Mouse (Mus musculus): ENCODE measurements around the gene BC051665.

BC051665 gene

DNA sequence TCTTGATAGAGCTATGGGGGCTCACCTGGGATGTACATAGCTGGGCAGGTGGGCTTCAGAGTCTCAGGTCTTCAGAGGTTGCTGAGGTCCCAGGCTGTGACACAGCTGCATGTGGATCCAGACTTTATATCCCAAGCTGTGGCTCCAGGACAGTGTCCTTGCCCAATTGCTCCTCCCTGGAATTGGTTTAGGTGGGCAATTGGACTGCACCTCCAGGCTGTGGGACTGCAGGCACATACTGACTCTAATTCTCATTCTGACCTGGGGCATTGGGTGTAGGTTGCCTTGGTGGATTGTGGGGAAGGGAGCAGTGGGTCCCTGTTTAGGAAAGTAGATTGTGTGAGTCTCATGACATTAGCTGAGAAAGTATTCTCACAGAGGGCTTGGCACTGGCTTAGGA lies at the start of gene BC051665:
Gene BC051665 (minus strand): TSS at position 101 of the 400 bp plus-strand sequence.
- DNase-seq (ENCODE audit: low read depth, low spot score): no peak
- Histone ChIP-seq H3K27me3 (ENCODE audit: control insufficient read depth, insufficient read depth, low read length, poor library complexity, severe bottlenecking) (no peaks in the 10 kb centered on the region), H3K36me3 (ENCODE audit: control insufficient read depth, insufficient read depth, low read length, poor library complexity, severe bottlenecking) (no peaks in the 10 kb centered on the region)

DNA sequence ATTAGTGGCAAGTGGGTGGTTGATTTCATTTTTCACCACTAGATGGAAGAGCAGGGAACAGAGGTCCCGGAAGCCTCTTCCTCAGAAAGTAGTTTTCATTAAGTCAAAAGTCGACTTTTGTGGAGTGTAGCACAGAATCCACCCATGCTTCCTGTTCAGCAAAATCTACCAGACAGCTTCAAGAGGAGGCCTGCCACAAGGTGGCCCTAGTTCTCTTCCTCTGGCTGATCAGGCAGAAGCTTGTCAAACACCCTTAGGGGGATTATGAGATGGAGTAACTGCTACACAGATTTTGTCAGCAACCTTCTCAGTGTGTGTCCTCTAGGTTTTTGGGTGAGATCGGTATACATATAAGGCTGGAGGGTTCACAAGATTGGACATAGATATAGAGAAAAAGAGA lies 39.9 kb upstream of the BC051665 start:
- H3K27me3 ChIP-seq (ENCODE audit: control insufficient read depth, insufficient read depth, low read length, poor library complexity, severe bottlenecking): no peaks in the 10 kb centered on the region
- H3K36me3 ChIP-seq (ENCODE audit: control insufficient read depth, insufficient read depth, low read length, poor library complexity, severe bottlenecking): no peaks in the 10 kb centered on the region
- no peak for DNase-seq (ENCODE audit: low read depth, low spot score)

DNA sequence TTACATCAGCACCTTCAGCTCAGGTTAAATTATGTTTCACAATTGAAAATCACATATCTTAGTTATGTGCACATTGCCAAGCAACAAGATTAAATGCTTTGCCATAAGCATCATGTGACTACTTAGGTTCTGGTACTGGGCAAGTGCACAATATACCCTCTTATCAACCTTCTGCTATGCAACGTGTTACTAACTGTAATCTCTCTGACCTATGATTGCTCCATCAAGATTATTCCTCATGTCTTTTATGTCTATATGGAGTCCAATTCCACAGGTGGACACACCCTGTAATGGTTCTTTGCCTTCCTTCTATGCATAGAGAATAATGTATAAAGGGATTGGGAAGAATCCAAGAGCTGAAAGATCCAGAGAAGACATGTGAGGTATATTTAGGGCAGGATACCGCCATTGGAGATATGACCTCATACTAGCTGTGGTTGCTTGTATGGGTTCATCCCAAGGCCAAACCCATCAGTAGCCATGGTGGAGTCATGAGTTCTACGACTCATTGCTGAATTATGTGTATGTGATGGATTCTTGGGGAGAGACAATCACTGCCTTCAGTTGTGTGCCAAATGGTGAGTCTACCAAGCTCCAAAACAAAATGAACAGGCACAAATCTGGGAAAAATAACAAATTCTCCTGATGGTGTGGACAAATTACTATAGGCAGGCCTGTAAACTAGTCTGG lies 34.5 kb upstream of the BC051665 start:
- H3K27me3 ChIP-seq (ENCODE audit: control insufficient read depth, insufficient read depth, low read length, poor library complexity, severe bottlenecking): no peaks in the 10 kb centered on the region
- DNase-seq (ENCODE audit: low read depth, low spot score): no peak

DNA sequence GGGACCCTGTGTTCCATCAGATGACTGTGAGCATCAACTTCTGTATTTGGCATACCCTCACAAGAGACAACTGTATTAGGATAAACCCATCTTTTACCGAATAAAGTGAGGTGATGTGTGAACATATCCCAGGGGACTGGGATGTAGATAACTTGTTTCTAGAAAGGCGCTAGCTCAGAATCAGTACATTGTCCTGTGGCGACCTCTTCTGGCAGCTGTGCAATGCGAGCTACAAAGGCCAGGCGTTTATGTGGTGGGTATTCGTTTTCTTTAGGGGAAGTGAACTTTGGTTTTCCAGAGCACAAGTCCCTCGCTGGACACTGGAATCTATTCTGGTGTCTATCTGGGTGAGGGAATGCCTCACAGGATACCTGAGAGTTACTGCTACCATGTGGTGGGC lies 33.3 kb upstream of the BC051665 start:
- Histone ChIP-seq H3K27me3 (ENCODE audit: control insufficient read depth, insufficient read depth, low read length, poor library complexity, severe bottlenecking) (no peaks in the 10 kb centered on the region), H3K36me3 (ENCODE audit: control insufficient read depth, insufficient read depth, low read length, poor library complexity, severe bottlenecking) (no peaks in the 10 kb centered on the region)
- DNase-seq (ENCODE audit: low read depth, low spot score): no peak

More for the DNA sequence above, 34.5 kb upstream of the BC051665 start:
- H3K36me3 ChIP-seq (ENCODE audit: control insufficient read depth, insufficient read depth, low read length, poor library complexity, severe bottlenecking): no peaks in the 10 kb centered on the region

GRCm38 (mm10) chr13:60813722-60814121 lies 27.6 kb upstream of the BC051665 start:
- no peaks in the 10 kb centered on the region for H3K36me3 ChIP-seq (ENCODE audit: control insufficient read depth, insufficient read depth, low read length, poor library complexity, severe bottlenecking)
- H3K27me3 ChIP-seq (ENCODE audit: control insufficient read depth, insufficient read depth, low read length, poor library complexity, severe bottlenecking): no peaks in the 10 kb centered on the region
- DNase-seq (ENCODE audit: low read depth, low spot score): no peak

GRCm38 (mm10) chr13:60812768-60813167 lies 26.6 kb upstream of the BC051665 start:
- Histone ChIP-seq H3K36me3 (ENCODE audit: control insufficient read depth, insufficient read depth, low read length, poor library complexity, severe bottlenecking) (no peaks in the 10 kb centered on the region), H3K27me3 (ENCODE audit: control insufficient read depth, insufficient read depth, low read length, poor library complexity, severe bottlenecking) (no peaks in the 10 kb centered on the region)
- DNase-seq (ENCODE audit: low read depth, low spot score): no peak

GRCm38 (mm10) chr13:60809690-60810089 lies 23.5 kb upstream of the BC051665 start:
- Histone ChIP-seq H3K36me3 (ENCODE audit: control insufficient read depth, insufficient read depth, low read length, poor library complexity, severe bottlenecking) (no peaks in the 10 kb centered on the region), H3K27me3 (ENCODE audit: control insufficient read depth, insufficient read depth, low read length, poor library complexity, severe bottlenecking) (no peaks in the 10 kb centered on the region)
- DNase-seq (ENCODE audit: low read depth, low spot score): no peak

GRCm38 (mm10) chr13:60802749-60803148 lies 16.6 kb upstream of the BC051665 start, which contains the start of gene Ctsll3:
Ctsll3 (minus strand) TSS chr13:60802849.
- H3K27me3 ChIP-seq (ENCODE audit: control insufficient read depth, insufficient read depth, low read length, poor library complexity, severe bottlenecking): no peaks in the 10 kb centered on the region
- H3K36me3 ChIP-seq (ENCODE audit: control insufficient read depth, insufficient read depth, low read length, poor library complexity, severe bottlenecking): no peaks in the 10 kb centered on the region
- DNase-seq (ENCODE audit: low read depth, low spot score): no peak

GRCm38 (mm10) chr13:60789466-60789865 lies 3.3 kb upstream of the BC051665 start:
- Histone ChIP-seq H3K36me3 (ENCODE audit: control insufficient read depth, insufficient read depth, low read length, poor library complexity, severe bottlenecking) (no peaks in the 10 kb centered on the region), H3K27me3 (ENCODE audit: control insufficient read depth, insufficient read depth, low read length, poor library complexity, severe bottlenecking) (no peaks in the 10 kb centered on the region)
- no peak for DNase-seq (ENCODE audit: low read depth, low spot score)

DNA sequence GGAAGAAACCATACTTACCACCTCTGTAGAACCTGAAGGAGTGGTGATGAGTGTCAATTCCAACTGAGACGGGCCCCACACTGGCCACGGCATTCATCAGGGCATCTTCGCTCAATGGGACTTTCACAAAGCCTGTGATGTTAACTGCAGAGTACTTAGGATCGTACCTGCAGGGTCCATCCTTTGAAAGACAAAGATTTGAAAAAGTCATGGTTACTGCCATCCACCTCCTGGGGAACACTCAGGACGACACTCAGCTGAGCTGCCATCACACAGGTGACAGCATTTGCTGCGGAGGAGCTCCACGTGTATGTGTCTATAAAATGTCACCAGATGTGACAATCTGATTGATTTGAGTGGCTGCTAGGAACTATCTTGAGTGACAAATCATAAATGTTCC lies 2.9 kb downstream of the BC051665 start:
- no peaks in the 10 kb centered on the region for H3K36me3 ChIP-seq (ENCODE audit: control insufficient read depth, insufficient read depth, low read length, poor library complexity, severe bottlenecking)
- H3K27me3 ChIP-seq (ENCODE audit: control insufficient read depth, insufficient read depth, low read length, poor library complexity, severe bottlenecking): no peaks in the 10 kb centered on the region
- DNase-seq (ENCODE audit: low read depth, low spot score): no peak

GRCm38 (mm10) chr13:60780534-60780933 lies 5.6 kb downstream of the BC051665 start:
- H3K36me3 ChIP-seq (ENCODE audit: control insufficient read depth, insufficient read depth, low read length, poor library complexity, severe bottlenecking): no peaks in the 10 kb centered on the region
- H3K27me3 ChIP-seq (ENCODE audit: control insufficient read depth, insufficient read depth, low read length, poor library complexity, severe bottlenecking): no peaks in the 10 kb centered on the region
- DNase-seq (ENCODE audit: low read depth, low spot score): no peak

- Histone ChIP-seq H3K27me3 (ENCODE audit: control insufficient read depth, insufficient read depth, low read length, poor library complexity, severe bottlenecking) (no peaks in the 10 kb centered on the region), H3K36me3 (ENCODE audit: control insufficient read depth, insufficient read depth, low read length, poor library complexity, severe bottlenecking) (no peaks in the 10 kb centered on the region)
- DNase-seq (ENCODE audit: low read depth, low spot score): no peak
These were observed 25.0 kb downstream of the BC051665 start for GRCm38 (mm10) chr13:60761161-60761560.

- no peak for DNase-seq (ENCODE audit: low read depth, low spot score)
- H3K36me3 ChIP-seq (ENCODE audit: control insufficient read depth, insufficient read depth, low read length, poor library complexity, severe bottlenecking): no peaks in the 10 kb centered on the region
- no peaks in the 10 kb centered on the region for H3K27me3 ChIP-seq (ENCODE audit: control insufficient read depth, insufficient read depth, low read length, poor library complexity, severe bottlenecking)
These were observed 25.8 kb downstream of the BC051665 start for GRCm38 (mm10) chr13:60760392-60760791.

DNA sequence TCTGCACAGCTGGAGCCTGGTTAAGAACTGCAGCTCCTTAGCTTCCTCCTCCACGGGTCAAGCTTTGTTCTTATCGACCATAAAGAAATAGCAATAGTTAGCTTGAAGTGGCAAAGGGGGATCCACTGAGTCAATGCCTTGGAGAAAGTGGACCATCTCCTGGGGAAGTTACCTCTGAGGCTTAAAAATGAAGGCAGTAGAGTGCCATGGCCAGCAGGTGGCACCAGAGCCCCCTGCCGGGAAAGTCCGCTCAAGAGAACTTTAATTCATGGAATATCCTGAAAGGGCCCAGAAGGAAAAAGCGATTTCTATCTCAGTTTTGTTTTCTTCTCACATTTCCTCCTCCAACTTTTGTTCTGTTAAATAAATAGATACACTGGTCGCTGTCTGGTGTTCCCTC lies 27.0 kb downstream of the BC051665 start:
- Histone ChIP-seq H3K27me3 (ENCODE audit: control insufficient read depth, insufficient read depth, low read length, poor library complexity, severe bottlenecking) (no peaks in the 10 kb centered on the region), H3K36me3 (ENCODE audit: control insufficient read depth, insufficient read depth, low read length, poor library complexity, severe bottlenecking) (no peaks in the 10 kb centered on the region)
- no peak for DNase-seq (ENCODE audit: low read depth, low spot score)

- no peaks in the 10 kb centered on the region for H3K27me3 ChIP-seq (ENCODE audit: control insufficient read depth, insufficient read depth, low read length, poor library complexity, severe bottlenecking)
- DNase-seq (ENCODE audit: low read depth, low spot score): no peak
- H3K36me3 ChIP-seq (ENCODE audit: control insufficient read depth, insufficient read depth, low read length, poor library complexity, severe bottlenecking): no peaks in the 10 kb centered on the region
These were observed 28.9 kb downstream of the BC051665 start for GRCm38 (mm10) chr13:60757292-60757691.

DNA sequence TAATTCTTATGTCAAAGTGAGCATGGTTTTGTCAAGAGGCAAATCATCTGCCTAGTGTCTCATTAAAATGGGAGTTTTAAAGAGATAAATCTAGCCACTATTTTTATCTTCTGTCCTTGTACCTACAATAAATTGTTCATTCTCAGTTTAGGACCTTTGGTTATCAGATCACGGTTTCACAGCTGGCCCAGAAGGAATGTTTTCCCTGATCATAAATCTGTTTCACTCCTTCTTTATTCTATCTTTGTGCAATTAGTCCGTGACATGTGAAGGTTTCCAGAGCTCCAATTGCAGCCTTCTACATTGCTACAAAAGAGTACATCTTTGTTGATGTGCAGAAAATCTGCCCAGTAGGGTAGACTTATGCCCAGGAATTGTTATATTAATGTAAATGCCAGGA lies 30.9 kb downstream of the BC051665 start:
- Histone ChIP-seq H3K27me3 (ENCODE audit: control insufficient read depth, insufficient read depth, low read length, poor library complexity, severe bottlenecking) (no peaks in the 10 kb centered on the region), H3K36me3 (ENCODE audit: control insufficient read depth, insufficient read depth, low read length, poor library complexity, severe bottlenecking) (no peaks in the 10 kb centered on the region)
- no peak for DNase-seq (ENCODE audit: low read depth, low spot score)

Measured in splenic B cell, adult 2 months (primary cell).